Mouse (Mus musculus): ENCODE measurements at regions not wholly inside any gene's neighbourhood (a gene's known extent, or its start where the extent isn't known, plus 50 kb on each side); places are given as distances from the start of the nearest gene placed in this dataset.

GRCm38 (mm10) chr14:54056691-54057090, 197.2 kb downstream of the Dad1 start:
- Histone ChIP-seq H3K4me3 (ENCODE audit: control insufficient read depth, low read depth, low read length) (no peak overlapping the region), H3K36me3 (ENCODE audit: control insufficient read depth, insufficient read depth, low read length) (no peaks in the 10 kb centered on the region), H3K27me3 (ENCODE audit: control insufficient read depth, insufficient read depth, low read length) (no peaks in the 10 kb centered on the region), H3K4me1 (ENCODE audit: control insufficient read depth, insufficient read depth, low read length) (no peaks in the 10 kb centered on the region), H3K27ac (ENCODE audit: control insufficient read depth, insufficient read depth, low read depth, low read length) (no peak overlapping the region)
- no peak for TF ChIP-seq POLR2A (IDR thresholded peaks at IDR 0.05; ENCODE audit: control insufficient read depth, low read depth, low read length)
- no peak for TF ChIP-seq CTCF (IDR thresholded peaks at IDR 0.05; ENCODE audit: control insufficient read depth, insufficient read depth, insufficient replicate concordance, low read depth, low read length)

- TF ChIP-seq CTCF (IDR thresholded peaks at IDR 0.05; ENCODE audit: control insufficient read depth, insufficient read depth, insufficient replicate concordance, low read depth, low read length) (no peak), POLR2A (IDR thresholded peaks at IDR 0.05; ENCODE audit: control insufficient read depth, low read depth, low read length) (no peak)
- Histone ChIP-seq H3K27me3 (ENCODE audit: control insufficient read depth, insufficient read depth, low read length) (no peaks in the 10 kb centered on the region), H3K36me3 (ENCODE audit: control insufficient read depth, insufficient read depth, low read length) (no peaks in the 10 kb centered on the region), H3K4me1 (ENCODE audit: control insufficient read depth, insufficient read depth, low read length) (no peaks in the 10 kb centered on the region), H3K27ac (ENCODE audit: control insufficient read depth, insufficient read depth, low read depth, low read length) (no peak overlapping the region), H3K4me3 (ENCODE audit: control insufficient read depth, low read depth, low read length) (no peak overlapping the region)
These were observed 198.5 kb downstream of the Dad1 start for GRCm38 (mm10) chr14:54055390-54055789.

- H3K4me3 ChIP-seq (ENCODE audit: control insufficient read depth, low read depth, low read length) = no peak overlapping the region
- no peak overlapping the region for H3K27ac ChIP-seq (ENCODE audit: control insufficient read depth, insufficient read depth, low read depth, low read length)
- no peaks in the 10 kb centered on the region for H3K27me3 ChIP-seq (ENCODE audit: control insufficient read depth, insufficient read depth, low read length)
- no peaks in the 10 kb centered on the region for H3K36me3 ChIP-seq (ENCODE audit: control insufficient read depth, insufficient read depth, low read length)
- no peaks in the 10 kb centered on the region for H3K4me1 ChIP-seq (ENCODE audit: control insufficient read depth, insufficient read depth, low read length)
- no peak for TF ChIP-seq POLR2A (IDR thresholded peaks at IDR 0.05; ENCODE audit: control insufficient read depth, low read depth, low read length)
- TF ChIP-seq CTCF (IDR thresholded peaks at IDR 0.05; ENCODE audit: control insufficient read depth, insufficient read depth, insufficient replicate concordance, low read depth, low read length) = no peak
These were observed 211.6 kb downstream of the Dad1 start for GRCm38 (mm10) chr14:54042286-54042685.

- TF ChIP-seq POLR2A (IDR thresholded peaks at IDR 0.05; ENCODE audit: control insufficient read depth, low read depth, low read length) = no peak
- no peak for TF ChIP-seq CTCF (IDR thresholded peaks at IDR 0.05; ENCODE audit: control insufficient read depth, insufficient read depth, insufficient replicate concordance, low read depth, low read length)
- H3K36me3 ChIP-seq (ENCODE audit: control insufficient read depth, insufficient read depth, low read length) = no peaks in the 10 kb centered on the region
- no peak overlapping the region for H3K27ac ChIP-seq (ENCODE audit: control insufficient read depth, insufficient read depth, low read depth, low read length)
- no peaks in the 10 kb centered on the region for H3K27me3 ChIP-seq (ENCODE audit: control insufficient read depth, insufficient read depth, low read length)
- no peak overlapping the region for H3K4me3 ChIP-seq (ENCODE audit: control insufficient read depth, low read depth, low read length)
- no peaks in the 10 kb centered on the region for H3K4me1 ChIP-seq (ENCODE audit: control insufficient read depth, insufficient read depth, low read length)
These were observed 213.3 kb downstream of the Dad1 start for GRCm38 (mm10) chr14:54040644-54041043.

GRCm38 (mm10) chr14:54034516-54034915, 219.4 kb downstream of the Dad1 start:
- Histone ChIP-seq H3K36me3 (ENCODE audit: control insufficient read depth, insufficient read depth, low read length) (no peaks in the 10 kb centered on the region), H3K27ac (ENCODE audit: control insufficient read depth, insufficient read depth, low read depth, low read length) (no peak overlapping the region), H3K4me1 (ENCODE audit: control insufficient read depth, insufficient read depth, low read length) (no peaks in the 10 kb centered on the region), H3K27me3 (ENCODE audit: control insufficient read depth, insufficient read depth, low read length) (no peaks in the 10 kb centered on the region), H3K4me3 (ENCODE audit: control insufficient read depth, low read depth, low read length) (no peak overlapping the region)
- TF ChIP-seq CTCF (IDR thresholded peaks at IDR 0.05; ENCODE audit: control insufficient read depth, insufficient read depth, insufficient replicate concordance, low read depth, low read length) = no peak
- TF ChIP-seq POLR2A (IDR thresholded peaks at IDR 0.05; ENCODE audit: control insufficient read depth, low read depth, low read length) = no peak

- no peak for TF ChIP-seq POLR2A (IDR thresholded peaks at IDR 0.05; ENCODE audit: control insufficient read depth, low read depth, low read length)
- TF ChIP-seq CTCF (IDR thresholded peaks at IDR 0.05; ENCODE audit: control insufficient read depth, insufficient read depth, insufficient replicate concordance, low read depth, low read length) = no peak
- Histone ChIP-seq H3K27me3 (ENCODE audit: control insufficient read depth, insufficient read depth, low read length) (no peaks in the 10 kb centered on the region), H3K4me3 (ENCODE audit: control insufficient read depth, low read depth, low read length) (no peak overlapping the region), H3K27ac (ENCODE audit: control insufficient read depth, insufficient read depth, low read depth, low read length) (no peak overlapping the region), H3K4me1 (ENCODE audit: control insufficient read depth, insufficient read depth, low read length) (no peaks in the 10 kb centered on the region), H3K36me3 (ENCODE audit: control insufficient read depth, insufficient read depth, low read length) (no peaks in the 10 kb centered on the region)
These were observed 230.4 kb downstream of the Dad1 start for GRCm38 (mm10) chr14:54023552-54023951.

- Histone ChIP-seq H3K27ac (ENCODE audit: control insufficient read depth, insufficient read depth, low read depth, low read length) (no peak overlapping the region), H3K36me3 (ENCODE audit: control insufficient read depth, insufficient read depth, low read length) (no peaks in the 10 kb centered on the region), H3K27me3 (ENCODE audit: control insufficient read depth, insufficient read depth, low read length) (no peaks in the 10 kb centered on the region), H3K4me3 (ENCODE audit: control insufficient read depth, low read depth, low read length) (no peak overlapping the region), H3K4me1 (ENCODE audit: control insufficient read depth, insufficient read depth, low read length) (no peaks in the 10 kb centered on the region)
- TF ChIP-seq CTCF (IDR thresholded peaks at IDR 0.05; ENCODE audit: control insufficient read depth, insufficient read depth, insufficient replicate concordance, low read depth, low read length) (no peak), POLR2A (IDR thresholded peaks at IDR 0.05; ENCODE audit: control insufficient read depth, low read depth, low read length) (no peak)
These were observed 232.5 kb downstream of the Dad1 start for GRCm38 (mm10) chr14:54021443-54021842.

GRCm38 (mm10) chr14:54014628-54015027, 239.3 kb downstream of the Dad1 start:
- H3K27me3 ChIP-seq (ENCODE audit: control insufficient read depth, insufficient read depth, low read length) = no peaks in the 10 kb centered on the region
- no peak overlapping the region for H3K27ac ChIP-seq (ENCODE audit: control insufficient read depth, insufficient read depth, low read depth, low read length)
- TF ChIP-seq POLR2A (IDR thresholded peaks at IDR 0.05; ENCODE audit: control insufficient read depth, low read depth, low read length) = no peak
- TF ChIP-seq CTCF (IDR thresholded peaks at IDR 0.05; ENCODE audit: control insufficient read depth, insufficient read depth, insufficient replicate concordance, low read depth, low read length) = no peak
- no peak overlapping the region for H3K4me3 ChIP-seq (ENCODE audit: control insufficient read depth, low read depth, low read length)
- no peaks in the 10 kb centered on the region for H3K4me1 ChIP-seq (ENCODE audit: control insufficient read depth, insufficient read depth, low read length)
- no peaks in the 10 kb centered on the region for H3K36me3 ChIP-seq (ENCODE audit: control insufficient read depth, insufficient read depth, low read length)

Measured in testis, adult 2 months (tissue).